Mouse (Mus musculus): ENCODE measurements at regions not wholly inside any gene's neighbourhood (a gene's known extent, or its start where the extent isn't known, plus 50 kb on each side); places are given as distances from the start of the nearest gene placed in this dataset.

DNA sequence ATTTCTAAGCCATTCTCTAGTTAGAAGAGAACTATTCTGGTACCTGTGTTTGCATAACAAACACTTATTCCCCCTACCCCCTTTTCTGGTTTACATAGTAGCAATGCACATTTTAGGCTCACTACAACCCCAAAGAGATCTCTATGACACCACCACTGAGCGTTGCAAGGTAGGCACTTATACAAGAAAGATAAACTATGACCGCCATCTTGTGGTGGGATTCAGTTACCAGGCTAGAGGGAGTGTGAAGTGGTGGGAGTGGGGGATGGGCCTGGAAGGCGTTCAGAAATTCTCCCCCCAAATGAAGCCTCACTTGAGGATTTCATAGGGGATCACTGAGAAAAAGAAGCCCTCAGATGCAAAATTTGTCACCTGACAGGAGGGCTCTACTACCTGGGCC lies 64.4 kb upstream of the Fst start:
- Histone ChIP-seq H3K27me3 (replicated peaks) (no peaks in the 10 kb centered on the region), H3K27ac (no peak overlapping the region), H3K4me1 (replicated peaks) (no peaks in the 10 kb centered on the region), H3K9ac (no peak overlapping the region), H3K36me3 (no peaks in the 10 kb centered on the region), H3K4me3 (replicated peaks) (no peak overlapping the region), H3K9me3 (no peaks in the 10 kb centered on the region), H3K4me2 (replicated peaks) (no peak overlapping the region)
- WGBS = 20% methylated on average over 3 of the region's 3 CpGs
- ATAC-seq = no peak

DNA sequence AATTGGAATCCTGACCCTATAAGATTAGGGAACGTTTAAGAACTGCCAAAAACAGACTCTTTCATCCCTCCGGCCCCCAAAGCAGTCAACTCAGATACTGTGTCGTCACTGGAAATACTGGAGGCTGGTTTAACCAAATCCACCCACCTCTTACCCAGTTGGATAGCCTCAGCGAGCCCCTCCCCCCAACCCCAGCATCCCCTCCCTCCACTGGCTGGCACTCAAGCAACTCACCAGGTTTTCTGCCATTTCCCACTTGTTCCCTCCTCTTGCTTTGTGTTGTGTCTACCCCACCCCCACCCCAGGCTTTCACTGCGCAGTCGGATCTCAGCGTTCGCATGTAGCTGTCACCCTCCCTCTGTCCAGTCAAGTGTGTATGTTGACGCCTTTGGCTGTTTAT lies 68.1 kb upstream of the Fst start:
- H3K27ac ChIP-seq = no peak overlapping the region
- H3K4me2 ChIP-seq (replicated peaks) = no peak overlapping the region
- no peaks in the 10 kb centered on the region for H3K27me3 ChIP-seq (replicated peaks)
- no peaks in the 10 kb centered on the region for H3K4me1 ChIP-seq (replicated peaks)
- no peak overlapping the region for H3K4me3 ChIP-seq (replicated peaks)
- ATAC-seq = no peak
- no peaks in the 10 kb centered on the region for H3K9me3 ChIP-seq
- H3K9ac ChIP-seq = no peak overlapping the region
- no peaks in the 10 kb centered on the region for H3K36me3 ChIP-seq
- WGBS = 56% methylated on average over 9 of the region's 9 CpGs

DNA sequence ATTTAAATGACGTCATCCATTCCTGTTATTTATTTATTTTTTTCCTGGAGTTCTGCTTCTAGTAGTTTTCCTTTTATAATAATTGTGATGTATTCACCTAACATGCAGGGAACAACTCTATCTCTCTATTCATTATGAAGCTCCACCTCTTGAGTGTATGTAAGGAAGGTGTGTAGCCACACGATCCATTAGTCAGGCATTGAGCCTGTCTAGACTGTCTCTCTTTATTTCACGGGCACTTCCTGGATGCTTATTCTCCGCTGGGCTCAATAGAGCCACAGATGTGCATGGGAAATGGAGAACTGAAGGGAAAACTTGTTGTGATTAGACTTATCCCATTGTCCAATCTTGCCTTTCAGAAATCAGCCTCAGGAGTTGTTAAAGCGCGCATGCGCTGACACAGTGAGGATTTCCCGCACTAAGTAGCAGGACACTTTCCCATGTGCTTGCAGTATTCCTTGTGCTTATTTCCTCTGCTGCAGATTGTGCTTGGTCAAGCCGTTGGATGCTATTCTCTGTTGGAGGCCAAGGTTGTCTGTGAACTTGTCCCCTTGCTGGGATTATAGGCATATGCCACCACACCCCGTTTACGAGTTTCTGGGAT lies 71.5 kb upstream of the Fst start:
- no peak overlapping the region for H3K9ac ChIP-seq
- H3K36me3 ChIP-seq = no peaks in the 10 kb centered on the region
- H3K27ac ChIP-seq = no peak overlapping the region
- no peaks in the 10 kb centered on the region for H3K9me3 ChIP-seq
- H3K4me3 ChIP-seq (replicated peaks) = no peak overlapping the region
- WGBS = 89% methylated on average over 11 of the region's 11 CpGs
- no peaks in the 10 kb centered on the region for H3K4me1 ChIP-seq (replicated peaks)
- H3K4me2 ChIP-seq (replicated peaks) = no peak overlapping the region
- ATAC-seq = no peak
- H3K27me3 ChIP-seq (replicated peaks) = no peaks in the 10 kb centered on the region

DNA sequence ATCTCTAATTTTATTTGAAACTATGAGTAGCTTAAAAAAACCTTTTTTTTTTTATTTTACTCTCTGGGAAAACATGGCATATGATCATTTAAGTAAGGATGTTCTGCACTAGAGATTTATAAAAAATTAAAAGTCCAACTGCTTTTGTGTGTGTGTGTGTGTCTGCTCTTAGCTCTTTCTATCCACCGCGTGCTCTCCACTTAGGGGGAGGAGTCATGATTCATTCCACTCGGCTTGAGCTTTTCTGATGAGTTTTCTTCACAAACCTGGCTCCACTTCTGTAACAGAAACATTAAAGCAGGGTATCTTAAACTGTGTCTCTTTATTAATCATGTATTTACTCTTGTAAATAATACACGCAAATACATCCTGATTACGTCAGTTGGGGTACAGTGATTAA lies 73.0 kb upstream of the Fst start:
- Histone ChIP-seq H3K36me3 (no peaks in the 10 kb centered on the region), H3K4me1 (replicated peaks) (no peaks in the 10 kb centered on the region)
- 75% methylated on average over 5 of the region's 5 CpGs for WGBS

DNA sequence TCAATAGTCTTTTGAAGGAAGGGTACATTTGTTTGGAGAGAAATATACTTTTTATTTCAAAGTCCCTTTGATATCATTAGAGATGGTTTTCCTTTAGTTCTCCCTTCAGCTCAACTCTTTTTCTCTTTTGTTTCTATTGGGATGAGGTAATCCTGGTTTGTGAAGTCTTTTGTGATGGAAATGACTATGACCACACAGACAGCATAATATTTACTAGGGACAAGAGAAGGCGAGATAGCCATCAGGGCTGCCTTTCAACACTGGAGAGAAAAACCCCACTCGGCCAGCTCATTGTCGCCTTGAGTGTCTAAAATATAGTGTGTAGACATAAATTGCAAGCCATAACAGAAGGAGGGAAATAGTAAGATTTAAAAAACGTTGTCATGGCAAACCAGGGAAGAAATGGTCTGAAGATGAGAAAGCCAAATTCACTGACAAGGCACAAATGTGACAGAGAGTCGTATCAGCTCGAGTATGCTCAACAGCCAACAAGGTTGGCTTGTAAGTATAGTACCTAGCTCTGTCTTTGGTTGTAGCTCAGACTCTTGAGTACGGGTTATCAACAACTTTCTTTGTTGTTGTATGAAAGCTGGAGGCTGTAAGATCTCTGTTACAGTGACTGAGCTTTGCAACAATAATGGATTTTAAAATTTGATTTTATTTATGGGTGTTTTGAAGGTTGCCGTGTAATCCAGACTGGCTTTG lies 73.8 kb upstream of the Fst start:
- H3K9ac ChIP-seq = no peak overlapping the region
- no peak overlapping the region for H3K4me2 ChIP-seq (replicated peaks)
- H3K27ac ChIP-seq = no peak overlapping the region
- no peaks in the 10 kb centered on the region for H3K27me3 ChIP-seq (replicated peaks)
- no peaks in the 10 kb centered on the region for H3K4me1 ChIP-seq (replicated peaks)
- no peaks in the 10 kb centered on the region for H3K9me3 ChIP-seq
- 79% methylated on average over 8 of the region's 8 CpGs for whole genome bisulfite sequencing
- no peak for ATAC-seq
- H3K36me3 ChIP-seq = no peaks in the 10 kb centered on the region
- H3K4me3 ChIP-seq (replicated peaks) = no peak overlapping the region

More for the DNA sequence above, 73.0 kb upstream of the Fst start:
- Histone ChIP-seq H3K27ac (no peak overlapping the region), H3K9ac (no peak overlapping the region), H3K27me3 (replicated peaks) (no peaks in the 10 kb centered on the region), H3K4me2 (replicated peaks) (no peak overlapping the region), H3K4me3 (replicated peaks) (no peak overlapping the region), H3K9me3 (no peaks in the 10 kb centered on the region)
- ATAC-seq = no peak

DNA sequence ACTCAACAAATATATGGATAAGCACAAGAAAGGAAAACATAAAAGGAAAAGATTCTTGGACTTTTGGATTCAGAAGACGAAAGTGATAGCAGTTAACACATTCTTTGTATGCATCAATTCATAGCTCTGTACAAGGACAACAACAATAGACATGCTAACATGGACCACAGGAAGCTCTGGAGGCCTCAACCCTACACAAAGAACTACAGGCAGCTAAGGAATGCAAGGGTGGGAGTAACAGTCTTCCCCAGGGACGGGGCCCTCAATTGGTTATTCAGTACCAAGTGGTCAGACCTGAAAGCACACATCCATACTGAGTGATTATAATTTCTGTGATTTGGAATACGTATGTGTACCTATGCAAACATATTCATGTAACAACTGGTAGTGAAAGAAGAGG lies 75.8 kb upstream of the Fst start:
- Histone ChIP-seq H3K36me3 (no peaks in the 10 kb centered on the region), H3K9ac (no peak overlapping the region), H3K27ac (no peak overlapping the region), H3K4me3 (replicated peaks) (no peak overlapping the region), H3K4me1 (replicated peaks) (no peaks in the 10 kb centered on the region), H3K4me2 (replicated peaks) (no peak overlapping the region), H3K9me3 (no peaks in the 10 kb centered on the region), H3K27me3 (replicated peaks) (no peaks in the 10 kb centered on the region)
- ATAC-seq = no peak
- WGBS = 67% methylated on average over 3 of the region's 3 CpGs

DNA sequence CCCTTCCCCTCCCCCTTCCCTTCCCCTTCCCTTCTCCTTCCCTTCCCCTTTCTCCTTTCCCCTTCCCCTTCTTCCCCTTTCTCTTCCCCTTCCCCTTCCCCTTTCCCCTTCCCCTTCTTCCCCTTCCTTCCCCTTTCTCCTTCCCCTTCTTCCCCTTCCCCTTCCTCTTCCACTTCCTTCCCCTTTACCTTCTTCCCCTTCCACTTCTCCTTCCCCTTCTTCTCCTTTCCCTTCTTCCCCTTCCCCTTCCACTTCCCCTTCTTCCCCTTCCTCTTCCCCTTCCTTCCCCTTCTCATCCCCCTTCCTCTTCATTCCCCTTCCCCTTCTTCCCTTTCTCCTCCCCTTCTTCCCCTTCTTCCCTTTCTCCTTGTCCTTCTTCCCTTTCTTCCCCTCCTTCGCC lies 77.0 kb upstream of the Fst start:
- no peak overlapping the region for H3K4me3 ChIP-seq (replicated peaks)
- no peak overlapping the region for H3K9ac ChIP-seq
- H3K27me3 ChIP-seq (replicated peaks) = no peaks in the 10 kb centered on the region
- no peaks in the 10 kb centered on the region for H3K9me3 ChIP-seq
- no peak for ATAC-seq
- H3K27ac ChIP-seq = no peak overlapping the region
- H3K36me3 ChIP-seq = no peaks in the 10 kb centered on the region
- whole genome bisulfite sequencing = 76% methylated on average over 1 of the region's 1 CpGs
- no peaks in the 10 kb centered on the region for H3K4me1 ChIP-seq (replicated peaks)
- H3K4me2 ChIP-seq (replicated peaks) = no peak overlapping the region

DNA sequence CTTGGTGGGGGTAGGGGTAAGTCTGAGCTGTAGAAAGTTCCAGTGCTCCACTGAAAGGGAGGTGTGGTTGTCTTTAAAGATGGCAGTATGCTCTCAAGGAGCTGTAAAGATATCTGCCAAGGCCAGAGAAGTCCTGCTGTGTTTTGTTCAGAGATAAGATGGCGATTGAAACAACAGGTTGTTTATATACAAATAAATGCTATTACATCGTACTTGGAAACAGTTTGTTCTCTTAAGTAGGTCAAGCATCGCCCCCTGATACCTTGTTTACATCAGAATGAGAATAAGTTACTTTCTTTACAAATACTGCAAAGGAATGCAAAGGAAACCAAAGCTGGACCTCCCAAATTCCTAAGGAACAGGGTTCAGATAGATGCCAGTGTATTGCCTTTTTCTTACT lies 113.0 kb upstream of the Fst start:
- H3K36me3 ChIP-seq = no peaks in the 10 kb centered on the region
- no peaks in the 10 kb centered on the region for H3K27me3 ChIP-seq (replicated peaks)
- H3K4me2 ChIP-seq (replicated peaks) = no peak overlapping the region
- no peaks in the 10 kb centered on the region for H3K4me1 ChIP-seq (replicated peaks)
- WGBS = 56% methylated on average over 3 of the region's 3 CpGs
- H3K4me3 ChIP-seq (replicated peaks) = no peak overlapping the region
- ATAC-seq = no peak
- H3K9ac ChIP-seq = no peak overlapping the region
- no peak overlapping the region for H3K27ac ChIP-seq
- H3K9me3 ChIP-seq = no peaks in the 10 kb centered on the region

DNA sequence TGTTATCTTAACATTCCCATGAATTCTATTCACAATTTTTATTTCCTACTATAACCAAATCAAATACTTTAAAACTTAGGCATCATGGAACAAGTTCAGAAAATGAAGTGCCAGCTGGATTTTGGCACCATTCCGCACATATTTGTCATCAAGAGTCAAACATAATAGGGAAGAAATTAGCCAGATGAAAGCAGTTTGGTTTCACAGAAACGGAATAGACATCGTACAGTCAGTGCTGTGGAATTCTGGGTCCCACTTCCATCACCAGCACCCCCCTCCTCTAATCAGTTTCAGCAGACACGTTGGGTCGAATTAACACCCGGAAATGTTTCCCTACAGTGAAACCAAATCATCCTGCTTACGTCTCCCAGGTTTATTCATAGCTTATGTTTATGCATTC lies 125.8 kb upstream of the Fst start:
- no peak for ATAC-seq
- Histone ChIP-seq H3K4me1 (replicated peaks) (no peaks in the 10 kb centered on the region), H3K4me2 (replicated peaks) (no peak overlapping the region), H3K9me3 (no peaks in the 10 kb centered on the region), H3K9ac (no peak overlapping the region), H3K36me3 (no peaks in the 10 kb centered on the region), H3K27me3 (replicated peaks) (no peaks in the 10 kb centered on the region), H3K27ac (no peak overlapping the region), H3K4me3 (replicated peaks) (no peak overlapping the region)
- WGBS = 54% methylated on average over 7 of the region's 7 CpGs

DNA sequence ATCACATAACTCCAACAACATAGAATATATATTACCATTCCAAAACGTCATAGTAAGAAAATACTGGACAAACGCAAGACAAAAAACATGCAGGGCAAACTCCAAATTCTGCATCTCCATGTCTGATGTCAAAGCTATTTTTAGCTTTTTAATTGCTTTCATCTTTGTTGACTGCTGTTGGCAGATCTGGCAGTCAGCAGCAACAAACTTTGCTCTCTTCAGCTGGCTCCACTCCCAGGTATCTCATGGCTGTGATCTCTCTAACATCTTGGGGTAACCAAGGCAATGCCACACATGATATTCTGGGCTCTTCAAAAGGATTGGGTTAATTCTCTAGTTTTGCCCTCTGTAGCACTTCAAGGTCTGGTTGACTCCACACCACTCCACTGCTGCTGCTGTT lies 128.9 kb upstream of the Fst start:
- Histone ChIP-seq H3K4me2 (replicated peaks) (no peak overlapping the region), H3K36me3 (no peaks in the 10 kb centered on the region), H3K9ac (no peak overlapping the region), H3K9me3 (no peaks in the 10 kb centered on the region), H3K4me1 (replicated peaks) (no peaks in the 10 kb centered on the region), H3K4me3 (replicated peaks) (no peak overlapping the region), H3K27ac (no peak overlapping the region), H3K27me3 (replicated peaks) (no peaks in the 10 kb centered on the region)
- no peak for ATAC-seq
- 88% methylated on average over 2 of the region's 2 CpGs for WGBS

DNA sequence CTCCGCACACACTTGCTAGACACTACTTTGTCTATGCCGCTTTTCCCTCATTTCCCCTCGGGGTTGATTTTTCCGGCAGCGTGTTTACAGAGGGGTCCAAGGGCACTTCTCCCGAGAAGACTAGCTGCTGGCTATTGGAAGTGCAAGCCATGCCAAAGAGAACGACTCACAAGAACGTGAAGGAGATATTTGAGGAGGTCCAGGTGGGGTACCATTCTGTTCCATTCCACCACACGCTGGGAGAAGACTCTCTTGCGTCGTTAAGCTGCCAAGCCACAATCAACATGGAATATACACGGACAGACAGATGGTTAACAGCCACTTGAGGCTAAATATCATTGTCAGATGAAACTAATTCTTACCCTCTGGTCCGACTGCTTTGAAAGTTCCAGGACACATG lies 144.6 kb upstream of the Fst start:
- Histone ChIP-seq H3K4me2 (replicated peaks) (no peak overlapping the region), H3K4me1 (replicated peaks) (no peaks in the 10 kb centered on the region), H3K27me3 (replicated peaks) (no peaks in the 10 kb centered on the region), H3K36me3 (no peaks in the 10 kb centered on the region), H3K4me3 (replicated peaks) (no peak overlapping the region), H3K27ac (no peak overlapping the region), H3K9me3 (no peaks in the 10 kb centered on the region), H3K9ac (no peak overlapping the region)
- 81% methylated on average over 13 of the region's 13 CpGs for WGBS
- ATAC-seq = no peak

DNA sequence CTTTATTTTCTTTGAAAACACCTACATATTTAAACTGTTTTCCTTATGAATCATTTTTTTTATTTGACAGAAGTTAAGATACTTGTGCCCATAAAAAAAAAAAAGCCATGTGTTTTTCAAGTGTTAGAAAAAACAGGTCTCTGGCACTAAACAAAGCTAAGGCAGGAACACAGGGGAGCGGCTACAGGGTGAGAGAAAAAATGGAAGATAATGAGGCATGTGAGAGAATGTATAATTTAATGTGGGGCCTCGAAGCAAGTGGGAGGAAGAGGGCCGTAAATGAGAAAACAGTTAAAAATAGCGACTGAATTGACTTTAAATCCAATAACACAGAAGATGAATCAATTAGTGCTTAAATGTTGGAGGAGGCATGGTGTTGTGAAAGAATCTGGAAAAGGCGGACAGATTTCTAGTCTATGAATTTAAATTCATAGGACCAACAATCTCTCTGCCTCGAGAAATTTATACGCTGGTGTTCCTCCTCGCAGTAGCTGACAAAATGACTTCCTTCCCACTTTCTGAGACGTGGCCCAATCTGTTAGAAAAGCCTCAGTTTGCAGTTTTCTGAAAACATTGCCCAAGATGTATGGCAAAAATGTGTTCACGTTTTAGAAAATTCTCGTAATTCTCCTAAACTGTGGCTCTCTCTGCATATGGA lies 145.4 kb upstream of the Fst start:
- H3K27me3 ChIP-seq (replicated peaks) = no peaks in the 10 kb centered on the region
- no peak overlapping the region for H3K4me3 ChIP-seq (replicated peaks)
- no peaks in the 10 kb centered on the region for H3K36me3 ChIP-seq
- no peaks in the 10 kb centered on the region for H3K9me3 ChIP-seq
- H3K27ac ChIP-seq = no peak overlapping the region
- WGBS = 77% methylated on average over 11 of the region's 11 CpGs
- H3K4me2 ChIP-seq (replicated peaks) = no peak overlapping the region
- H3K4me1 ChIP-seq (replicated peaks) = no peaks in the 10 kb centered on the region
- no peak overlapping the region for H3K9ac ChIP-seq
- ATAC-seq = no peak

DNA sequence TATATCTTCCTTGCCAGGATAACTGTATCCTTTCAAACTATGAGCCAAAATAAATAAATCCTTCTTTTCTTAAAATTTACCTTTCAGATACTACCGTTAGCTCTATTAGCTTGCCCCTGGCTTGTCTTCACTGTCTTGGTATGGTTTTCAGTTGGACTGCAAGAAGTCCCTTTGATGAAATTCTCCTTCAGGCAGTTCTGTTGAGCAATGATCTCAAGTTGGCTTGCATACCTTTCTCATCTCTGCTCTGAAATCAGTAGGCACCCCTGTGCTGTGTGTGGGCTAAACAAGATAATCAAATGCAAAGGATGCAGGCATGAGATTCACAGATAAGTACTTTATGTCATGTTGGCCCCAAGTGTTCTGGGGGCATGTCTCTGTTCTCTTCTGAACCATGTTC lies 155.2 kb upstream of the Fst start:
- H3K9ac ChIP-seq = no peak overlapping the region
- H3K36me3 ChIP-seq = no peaks in the 10 kb centered on the region
- no peak overlapping the region for H3K4me2 ChIP-seq (replicated peaks)
- no peaks in the 10 kb centered on the region for H3K4me1 ChIP-seq (replicated peaks)
- H3K27me3 ChIP-seq (replicated peaks) = no peaks in the 10 kb centered on the region
- H3K9me3 ChIP-seq = no peaks in the 10 kb centered on the region
- H3K4me3 ChIP-seq (replicated peaks) = no peak overlapping the region
- ATAC-seq = no peak
- WGBS = 94% methylated on average over 1 of the region's 1 CpGs
- H3K27ac ChIP-seq = no peak overlapping the region
